Mouse (Mus musculus) C2C12 (cell line): Measurements from ENCODE around the gene Rnf214. TPM values are rescaled to one million over a fixed set of nuclear protein-coding genes. Genes with fewer than 3 reads are reported as not detected.

Experiments used
- H3K27me3 ChIP-seq: one replicate; pipeline ENCODE4 v1.6.1; 2011; ENCODE audit not compliant: control insufficient read depth, insufficient read depth, insufficient read length
- H3K36me3 ChIP-seq: one replicate; pipeline ENCODE4 v1.6.1; 2011; ENCODE audit not compliant: control insufficient read depth, insufficient read depth
- H3K4me3 ChIP-seq: one replicate; pipeline ENCODE4 v1.5.1; 2011; ENCODE audit warnings: mild to moderate bottlenecking, control low read depth; ENCODE audit not compliant: poor library complexity, insufficient read depth, severe bottlenecking
- H3K79me2 ChIP-seq: one replicate; pipeline ENCODE4 v1.6.1; 2011; ENCODE audit not compliant: control insufficient read depth, insufficient read depth
- H3K79me3 ChIP-seq: one replicate; pipeline ENCODE4 v1.6.1; 2011; ENCODE audit warnings: low read depth, control low read depth
- H3ac ChIP-seq: one replicate; pipeline ENCODE3; 2011; ENCODE audit warnings: low read depth; ENCODE audit not compliant: control insufficient read depth, insufficient read length
- CEBPB ChIP-seq: IDR thresholded peaks from one replicate; pipeline ENCODE4 v1.6.1; 2011; ENCODE audit warnings: low read depth, mild to moderate bottlenecking, control low read depth, moderate library complexity
- CTCF ChIP-seq: IDR thresholded peaks from one replicate; pipeline ENCODE4 v1.5.1; 2011; ENCODE audit not compliant: control insufficient read depth, insufficient read depth, insufficient read length
- FOSL1 ChIP-seq: IDR thresholded peaks from one replicate; pipeline ENCODE4 v1.8.0; 2011; ENCODE audit warnings: mild to moderate bottlenecking, low read length; ENCODE audit not compliant: poor library complexity, insufficient read depth, severe bottlenecking
- MAX ChIP-seq: IDR thresholded peaks from one replicate; pipeline ENCODE4 v1.6.1; 2011; ENCODE audit warnings: mild to moderate bottlenecking, control low read depth
- MYOD1 ChIP-seq: IDR thresholded peaks from one replicate; pipeline ENCODE4 v1.6.1; 2011; ENCODE audit warnings: low read depth; ENCODE audit not compliant: control insufficient read depth, insufficient read length
- MYOG ChIP-seq: IDR thresholded peaks from one replicate; pipeline ENCODE4 v1.6.1; 2011; ENCODE audit not compliant: control insufficient read depth, insufficient read length; ENCODE audit errors: extremely low read depth
- USF1 ChIP-seq: IDR thresholded peaks from one replicate; pipeline ENCODE4 v1.6.1; 2011; ENCODE audit warnings: low read depth, mild to moderate bottlenecking, control low read depth, moderate library complexity
- polyA plus RNA-seq: library from polyadenylated mRNA; unstranded; fragments of >200 nt; fragmentation: generic; extraction: Trizol; gene quantifications from one replicate; pipeline ENCODE4 v1.2.1, GENCODE M21; 2012; ENCODE audit warnings: missing spikeins

Gene Rnf214
- polyA plus RNA-seq, 1 experiment, result 10.8 TPM

DNA sequence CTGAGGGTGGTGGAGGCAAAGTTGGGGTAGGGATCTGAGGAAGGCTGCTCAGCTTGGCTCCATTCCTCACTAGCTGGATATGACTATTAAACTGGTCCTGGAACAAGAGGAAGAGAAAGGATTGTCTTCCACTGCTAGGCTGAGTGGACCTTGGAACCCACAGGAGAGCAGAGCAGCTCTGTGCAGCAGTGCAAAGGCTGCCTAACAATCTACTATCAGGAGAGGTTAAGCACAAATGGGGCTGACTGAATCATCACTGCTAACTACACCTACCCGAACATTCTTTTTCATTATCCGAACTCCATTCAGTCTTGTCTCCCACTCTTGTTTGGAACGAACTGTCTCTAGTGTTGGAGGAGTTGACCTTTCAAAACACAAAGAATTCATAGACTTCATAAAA lies 37.5 kb downstream of the Rnf214 start:
- H3K79me3 ChIP-seq, result no peaks in the 10 kb centered on the region
- no peaks in the 10 kb centered on the region for H3K27me3 ChIP-seq
- no peak overlapping the region for H3K4me3 ChIP-seq
- peaks cover 44% of the 10 kb centered on the region for H3K36me3 ChIP-seq
- no peaks in the 10 kb centered on the region for H3K79me2 ChIP-seq
- TF ChIP-seq FOSL1 (no peak), USF1 (no peak), CTCF (no peak), CEBPB (no peak), MYOG (no peak), MAX (no peak), MYOD1 (no peak)
- no peak overlapping the region for H3ac ChIP-seq

DNA sequence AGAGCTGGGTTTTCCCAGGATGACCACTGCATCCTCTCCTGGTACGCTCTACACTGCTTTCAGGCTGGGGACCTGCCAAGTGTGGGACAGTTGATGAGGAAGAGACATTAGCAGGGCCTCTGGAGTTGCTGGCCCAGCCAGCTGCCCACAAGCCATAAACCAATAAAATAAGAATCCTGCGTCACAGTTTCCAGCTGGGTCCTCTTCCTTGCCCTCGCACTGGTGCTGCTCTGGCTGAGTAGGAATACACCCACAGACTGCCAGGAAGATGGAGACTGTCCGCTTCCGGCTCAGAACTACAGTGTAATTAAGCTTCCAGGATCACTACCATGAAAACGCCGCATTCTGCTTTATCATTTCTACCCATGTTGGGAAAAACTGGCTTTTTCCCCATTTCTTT lies 44.9 kb downstream of the Rnf214 start:
- Histone ChIP-seq H3K27me3 (no peaks in the 10 kb centered on the region), H3K36me3 (peaks cover 88% of the 10 kb centered on the region), H3K79me3 (no peaks in the 10 kb centered on the region), H3ac (no peak overlapping the region), H3K79me2 (no peaks in the 10 kb centered on the region), H3K4me3 (no peak overlapping the region)
- TF ChIP-seq USF1 (no peak), MYOG (no peak), FOSL1 (no peak), CEBPB (no peak), CTCF (no peak), MYOD1 (no peak), MAX (no peak)

DNA sequence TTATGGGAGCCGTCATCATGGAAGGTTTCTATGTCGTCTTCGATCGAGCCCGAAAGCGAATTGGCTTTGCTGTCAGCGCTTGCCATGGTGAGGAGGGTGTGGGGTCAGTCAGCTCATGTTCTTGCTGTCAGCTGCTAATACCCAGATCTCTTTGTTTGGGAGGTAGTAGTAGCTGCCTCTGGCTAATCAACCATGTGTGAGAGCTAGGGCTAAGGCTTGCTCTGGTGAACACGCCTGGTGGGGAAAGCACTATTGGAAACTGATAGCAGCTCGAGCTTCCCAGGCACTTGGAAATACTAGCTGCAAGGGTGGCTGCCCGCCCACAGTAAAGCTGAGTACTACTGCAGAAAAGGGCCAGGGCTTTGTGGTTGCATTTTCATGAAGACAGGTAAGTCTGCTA lies 47.3 kb downstream of the Rnf214 start:
- Histone ChIP-seq H3K36me3 (peaks cover 75% of the 10 kb centered on the region), H3K4me3 (no peak overlapping the region)

DNA sequence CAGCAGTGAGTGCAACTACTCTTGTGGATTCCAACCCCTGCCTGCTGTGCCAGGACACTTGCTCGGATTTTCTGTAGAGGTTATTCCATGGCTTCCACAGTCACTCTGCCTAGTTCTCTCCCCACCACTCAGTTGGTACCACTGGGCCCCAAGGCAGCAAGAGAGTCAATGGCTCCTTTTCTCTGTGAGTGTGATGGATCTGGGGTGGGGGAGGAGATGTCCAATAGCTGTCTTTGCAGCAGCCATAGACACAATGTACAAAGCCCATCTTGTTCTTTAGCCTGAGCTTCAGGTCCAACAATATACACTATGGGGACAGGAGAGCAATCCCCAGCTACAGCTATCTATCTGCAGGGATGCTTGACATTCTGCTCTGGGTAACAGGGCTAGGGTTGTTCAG lies 52.6 kb downstream of the Rnf214 start:
- no peaks in the 10 kb centered on the region for H3K27me3 ChIP-seq
- peaks cover 27% of the 10 kb centered on the region for H3K36me3 ChIP-seq
- TF ChIP-seq USF1 (no peak), CTCF (no peak), MYOD1 (no peak), MAX (no peak), FOSL1 (no peak), CEBPB (no peak), MYOG (no peak)
- peaks cover 33% of the 10 kb centered on the region for H3K79me2 ChIP-seq
- no peak overlapping the region for H3ac ChIP-seq
- peaks cover 7% of the 10 kb centered on the region for H3K79me3 ChIP-seq
- no peak overlapping the region for H3K4me3 ChIP-seq

More for the DNA sequence above, 47.3 kb downstream of the Rnf214 start:
- H3K27me3 ChIP-seq, result no peaks in the 10 kb centered on the region
- no peaks in the 10 kb centered on the region for H3K79me3 ChIP-seq
- no peak for TF ChIP-seq CEBPB
- no peak for TF ChIP-seq MAX
- TF ChIP-seq MYOG, result no peak
- TF ChIP-seq FOSL1, result no peak
- no peak for TF ChIP-seq CTCF
- no peak for TF ChIP-seq MYOD1
- no peak for TF ChIP-seq USF1
- no peaks in the 10 kb centered on the region for H3K79me2 ChIP-seq
- H3ac ChIP-seq, result no peak overlapping the region

DNA sequence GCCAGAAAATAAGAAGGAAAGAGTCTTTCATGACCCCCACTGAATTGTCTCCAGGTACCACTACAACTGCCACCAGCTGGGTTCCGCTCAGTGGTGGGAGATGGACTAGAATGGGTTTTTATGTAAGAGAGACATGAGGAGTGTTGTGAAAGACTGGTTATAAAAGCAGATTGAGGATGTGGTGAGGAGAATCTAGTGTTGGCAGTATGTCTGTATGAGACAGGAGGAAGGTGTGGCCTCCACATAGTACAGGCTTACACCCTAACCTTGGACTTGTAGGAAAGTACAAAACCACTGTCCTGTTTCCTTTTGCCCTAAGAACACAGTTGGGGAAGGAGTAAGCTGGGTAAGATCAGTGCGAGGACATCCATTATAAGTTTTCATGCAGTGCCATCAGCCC lies 53.0 kb downstream of the Rnf214 start:
- Histone ChIP-seq H3K4me3 (no peak overlapping the region), H3K79me3 (peaks cover 10% of the 10 kb centered on the region), H3K27me3 (no peaks in the 10 kb centered on the region), H3K79me2 (peaks cover 37% of the 10 kb centered on the region), H3K36me3 (peaks cover 23% of the 10 kb centered on the region), H3ac (no peak overlapping the region)
- TF ChIP-seq FOSL1 (no peak), CEBPB (no peak), CTCF (no peak), MYOG (no peak), USF1 (no peak)

GRCm38 (mm10) chr9:45851776-45852175 lies 54.9 kb downstream of the Rnf214 start:
- Histone ChIP-seq H3K4me3 (no peak overlapping the region), H3ac (no peak overlapping the region), H3K79me3 (peaks cover 19% of the 10 kb centered on the region), H3K36me3 (peaks cover 4% of the 10 kb centered on the region), H3K27me3 (no peaks in the 10 kb centered on the region), H3K79me2 (peaks cover 51% of the 10 kb centered on the region)
- TF ChIP-seq FOSL1 (no peak), MYOD1 (no peak), MYOG (no peak), CTCF (no peak), MAX (no peak), USF1 (no peak), CEBPB (no peak)
